Mouse (Mus musculus): Measurements from ENCODE around the gene Hoxa7.

The Hoxa7 gene

GRCm38 (mm10) chr6:52221337-52221992 lies at the start of gene Hoxa7:
Hoxa7 (minus strand) TSS chr6:52221854.
- peak; percentile 96 for DNase-seq (ENCODE audit: low read depth, low spot score)

GRCm38 (mm10) chr6:52270494-52271480 lies 49.1 kb upstream of the Hoxa7 start:
- no peak for DNase-seq (ENCODE audit: low read depth, low spot score)

GRCm38 (mm10) chr6:52268756-52269155 lies 47.1 kb upstream of the Hoxa7 start:
- DNase-seq (ENCODE audit: low read depth, low spot score), result no peak

GRCm38 (mm10) chr6:52268341-52268740 lies 46.7 kb upstream of the Hoxa7 start:
- no peak for DNase-seq (ENCODE audit: low read depth, low spot score)

GRCm38 (mm10) chr6:52267691-52268090 lies 46.0 kb upstream of the Hoxa7 start:
- no peak for DNase-seq (ENCODE audit: low read depth, low spot score)

GRCm38 (mm10) chr6:52267221-52267620 lies 45.6 kb upstream of the Hoxa7 start:
- no peak for DNase-seq (ENCODE audit: low read depth, low spot score)

- no peak for DNase-seq (ENCODE audit: low read depth, low spot score)
Observed at GRCm38 (mm10) chr6:52266666-52266985, 45.0 kb upstream of the Hoxa7 start.

- no peak for DNase-seq (ENCODE audit: low read depth, low spot score)
Observed at GRCm38 (mm10) chr6:52265913-52266665, 44.4 kb upstream of the Hoxa7 start.

- no peak for DNase-seq (ENCODE audit: low read depth, low spot score)
Observed at GRCm38 (mm10) chr6:52265306-52265912, 43.8 kb upstream of the Hoxa7 start.

- DNase-seq (ENCODE audit: low read depth, low spot score), result no peak
Observed at GRCm38 (mm10) chr6:52264106-52264790, 42.6 kb upstream of the Hoxa7 start.

- DNase-seq (ENCODE audit: low read depth, low spot score), result no peak
Observed at GRCm38 (mm10) chr6:52263321-52263585, 41.6 kb upstream of the Hoxa7 start.

GRCm38 (mm10) chr6:52262463-52263320 lies 41.0 kb upstream of the Hoxa7 start:
- DNase-seq (ENCODE audit: low read depth, low spot score), result no peak

GRCm38 (mm10) chr6:52261751-52262462 lies 40.3 kb upstream of the Hoxa7 start:
- no peak for DNase-seq (ENCODE audit: low read depth, low spot score)

GRCm38 (mm10) chr6:52260654-52261575 lies 39.3 kb upstream of the Hoxa7 start, which contains the start of gene Hoxa13:
Hoxa13 (minus strand) TSS chr6:52260880.
- DNase-seq (ENCODE audit: low read depth, low spot score), result no peak

GRCm38 (mm10) chr6:52259811-52260261 lies 38.2 kb upstream of the Hoxa7 start:
- DNase-seq (ENCODE audit: low read depth, low spot score), result no peak

GRCm38 (mm10) chr6:52259081-52259790 lies 37.6 kb upstream of the Hoxa7 start:
- no peak for DNase-seq (ENCODE audit: low read depth, low spot score)

- DNase-seq (ENCODE audit: low read depth, low spot score), result peak; percentile 64
Observed at GRCm38 (mm10) chr6:52256956-52257355, 35.3 kb upstream of the Hoxa7 start.
